Comparison of ENCODE assay signal across 8 mouse cellular contexts in the genomic region with DNA sequence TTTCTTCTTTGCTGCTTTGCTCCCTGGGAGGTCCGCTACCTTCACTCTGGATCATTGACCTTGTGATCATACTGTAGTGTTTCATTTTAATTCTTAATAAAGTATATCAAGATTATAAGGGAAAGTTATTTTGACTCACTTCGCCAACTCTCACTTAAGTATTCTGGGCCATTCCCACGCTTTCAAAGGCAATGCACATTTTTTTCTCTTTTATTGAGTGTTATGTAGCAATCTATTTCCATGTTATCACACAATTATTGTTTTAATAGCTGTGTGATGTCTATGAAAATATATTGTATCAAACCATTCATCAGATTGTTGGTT. TPM values are rescaled to one million over a fixed set of nuclear protein-coding genes. Genes with fewer than 3 reads are reported as not detected.
DNase-seq lines count a peak whose midpoint lies in the region; ATAC-seq lines count a peak whose summit lies in the region.

Gene Nipa1 (minus strand): TSS at position 25 of the 324 bp plus-strand sequence.

- H3K9me3 ChIP-seq in lung, embryonic 15.5 days: no peaks in the 10 kb centered on the region
- H3K9me3 ChIP-seq in midbrain, embryonic 16.5 days (replicated peaks; ENCODE audit: control insufficient read depth, low read length, poor library complexity, severe bottlenecking): no peaks in the 10 kb centered on the region

- H3K4me3 ChIP-seq in lung, embryonic 15.5 days: peak within 1 kb of the TSS; percentile 68
- H3K4me3 ChIP-seq in midbrain, embryonic 16.5 days (ENCODE audit: low read depth, low read length): peak within 1 kb of the TSS; percentile 82

- no peak for DNase-seq in lung, postnatal 36 days
- no peak for DNase-seq in layer of hippocampus, postnatal 14 days (ENCODE audit: low spot score in 2 of 2)
- DNase-seq in cerebellum, adult 11 months: no peak
- no peak for DNase-seq in ovary, postnatal 14 days (ENCODE audit: low spot score)
- DNase-seq in urinary bladder, postnatal 25 days (ENCODE audit: low spot score): no peak

- 34% methylated on average over 3 of the region's 3 CpGs for WGBS in lung, embryonic 15.5 days
- WGBS in midbrain, embryonic 16.5 days: 49% methylated on average over 3 of the region's 3 CpGs

- H3K4me1 ChIP-seq in lung, embryonic 15.5 days: peaks cover 11% of the 10 kb centered on the region
- peaks cover 11% of the 10 kb centered on the region for H3K4me1 ChIP-seq in midbrain, embryonic 16.5 days (ENCODE audit: control insufficient read depth, insufficient read depth, low read length)

- H3K27ac ChIP-seq in lung, embryonic 15.5 days: peak within 1 kb of the TSS; percentile 66
- peak within 1 kb of the TSS; percentile 84 for H3K27ac ChIP-seq in midbrain, embryonic 16.5 days (ENCODE audit: low read length)

- H3K27me3 ChIP-seq in lung, embryonic 15.5 days: no peaks in the 10 kb centered on the region
- H3K27me3 ChIP-seq in midbrain, embryonic 16.5 days (ENCODE audit: control insufficient read depth, insufficient read depth, low read depth, low read length): no peaks in the 10 kb centered on the region

- peak within 1 kb of the TSS; percentile 77 for H3K4me2 ChIP-seq in lung, embryonic 15.5 days
- H3K4me2 ChIP-seq in midbrain, embryonic 16.5 days (ENCODE audit: low read length): peak within 1 kb of the TSS; percentile 72

- ATAC-seq in lung, embryonic 15.5 days (ENCODE audit: borderline replicate concordance, extremely low read depth, low FRiP score, low TSS enrichment): no peak
- ATAC-seq in erythroblast, adult 5-6 weeks (replicated peaks; ENCODE audit: low FRiP score, poor library complexity, severe bottlenecking): no peak
- ATAC-seq in midbrain, embryonic 16.5 days: no peak

- peak within 1 kb of the TSS; percentile 75 for H3K9ac ChIP-seq in lung, embryonic 15.5 days
- H3K9ac ChIP-seq in midbrain, embryonic 16.5 days (ENCODE audit: low read depth, low read length): peak within 1 kb of the TSS; percentile 76

- H3K36me3 ChIP-seq in lung, embryonic 15.5 days: no peaks in the 10 kb centered on the region
- H3K36me3 ChIP-seq in midbrain, embryonic 16.5 days (ENCODE audit: control insufficient read depth, insufficient read depth, low read length): no peaks in the 10 kb centered on the region

RNA-seq across cellular contexts. Expression of gene Nipa1, which starts in this region (rescaled TPM):
- 7.3 and 8.0 TPM in 2 replicates for polyA plus RNA-seq in lung, embryonic 15.5 days (2015; fragmentation: Nextera tagmentation; extraction: Ambion mirVana)
- total RNA-seq in erythroblast, adult 5-6 weeks (2015; ENCODE audit: low replicate concordance): 10.9 and 13.3 TPM in 2 replicates
- 21.0 and 26.6 TPM in 2 replicates for total RNA-seq in erythroblast, adult 5-6 weeks (2017; ENCODE audit: low replicate concordance)
- 10 to 100 TPM; 69.3 to 72.7 TPM for total RNA-seq in layer of hippocampus, postnatal 14 days (2021)
- 32.0 and 33.2 TPM in 2 replicates for polyA plus RNA-seq in midbrain, embryonic 16.5 days (2015; fragmentation: Nextera tagmentation; extraction: Ambion mirVana)
